In genomic region chr1:31097208-31097607, GRCm38 (mm10) we compare ENCODE assay signal across 21 mouse cellular contexts.
A peak's percentile ranks its signal among the peaks of the same experiment; 100 is the strongest.
DNase-seq lines count a peak whose midpoint lies in the region; ATAC-seq and TF ChIP-seq lines count a peak whose summit lies in the region.
"Had no signal": no experiment of that assay in that cellular context is flagged by ENCODE, and none has a peak within 500 bp of the region (broad histone marks: within the 10 kb centered on the region; RNA-seq: fewer than 3 reads in every experiment).

No protein-coding gene starts in this region.

- no peaks in the 10 kb centered on the region for H3K9me3 ChIP-seq in forebrain, postnatal 0 days (ENCODE audit: low read length)
- no peaks in the 10 kb centered on the region for H3K9me3 ChIP-seq in forebrain, embryonic 11.5 days (ENCODE audit: control insufficient read depth, low read length)
- no peaks in the 10 kb centered on the region for H3K9me3 ChIP-seq in heart, embryonic 15.5 days (replicated peaks)
- H3K9me3 ChIP-seq in intestine, postnatal 0 days (ENCODE audit: control insufficient read depth), result no peaks in the 10 kb centered on the region
- H3K9me3 ChIP-seq: embryonic facial prominence, embryonic 12.5 days; forebrain, embryonic 12.5 days; G1E; hindbrain, embryonic 15.5 days had no signal

- 86% methylated on average over 3 of the region's 3 CpGs for WGBS in forebrain, postnatal 0 days
- 90% methylated on average over 3 of the region's 3 CpGs for WGBS in forebrain, embryonic 11.5 days
- WGBS in heart, embryonic 15.5 days, result 65% methylated on average over 3 of the region's 3 CpGs
- WGBS in intestine, postnatal 0 days, result 37% methylated on average over 3 of the region's 3 CpGs

- no peak overlapping the region for H3K27ac ChIP-seq in forebrain, postnatal 0 days (ENCODE audit: low read depth, low read length)
- no peak overlapping the region for H3K27ac ChIP-seq in forebrain, embryonic 11.5 days (ENCODE audit: low read depth, low read length)
- H3K27ac ChIP-seq in heart, embryonic 15.5 days, result peak overlapping the region; percentile 16; the same call in 1 of the 2 replicates
- H3K27ac ChIP-seq in intestine, postnatal 0 days (ENCODE audit: low read depth, low read length), result peak overlapping the region; percentile 58; the same call in 1 of the 2 replicates
- H3K27ac ChIP-seq: embryonic facial prominence, embryonic 12.5 days; forebrain, embryonic 12.5 days; hindbrain, embryonic 15.5 days had no signal

- no peaks in the 10 kb centered on the region for H3K27me3 ChIP-seq in forebrain, postnatal 0 days (ENCODE audit: insufficient read depth, low read length)
- no peaks in the 10 kb centered on the region for H3K27me3 ChIP-seq in forebrain, embryonic 11.5 days (ENCODE audit: control insufficient read depth, insufficient read depth, low read length)
- no peaks in the 10 kb centered on the region for H3K27me3 ChIP-seq in heart, embryonic 15.5 days
- no peaks in the 10 kb centered on the region for H3K27me3 ChIP-seq in intestine, postnatal 0 days (replicated peaks; ENCODE audit: control insufficient read depth, insufficient read depth, low read length)
- H3K27me3 ChIP-seq: embryonic facial prominence, embryonic 12.5 days; forebrain, embryonic 12.5 days; hindbrain, embryonic 15.5 days had no signal

- TF ChIP-seq CTCF in forebrain, postnatal 0 days (IDR thresholded peaks at IDR 0.05; ENCODE audit: low read depth), result no peak
- TF ChIP-seq CTCF in intestine, postnatal 0 days (IDR thresholded peaks at IDR 0.05; ENCODE audit: low read depth), result no peak

- H3K4me3 ChIP-seq in forebrain, postnatal 0 days (ENCODE audit: low read depth, low read length), result no peak overlapping the region
- no peak overlapping the region for H3K4me3 ChIP-seq in forebrain, embryonic 11.5 days (ENCODE audit: low read depth, low read length)
- H3K4me3 ChIP-seq in heart, embryonic 15.5 days, result no peak overlapping the region
- no peak overlapping the region for H3K4me3 ChIP-seq in intestine, postnatal 0 days (ENCODE audit: low read depth, low read length)
- H3K4me3 ChIP-seq: embryonic facial prominence, embryonic 12.5 days; forebrain, embryonic 12.5 days; hindbrain, embryonic 15.5 days had no signal

- H3K4me1 ChIP-seq in forebrain, postnatal 0 days (ENCODE audit: insufficient read depth), result no peaks in the 10 kb centered on the region
- no peaks in the 10 kb centered on the region for H3K4me1 ChIP-seq in forebrain, embryonic 11.5 days (replicated peaks; ENCODE audit: control insufficient read depth, insufficient read depth, low read length)
- peaks cover 12% of the 10 kb centered on the region for H3K4me1 ChIP-seq in heart, embryonic 15.5 days (replicated peaks)
- H3K4me1 ChIP-seq in intestine, postnatal 0 days (replicated peaks; ENCODE audit: control insufficient read depth, insufficient read depth, low read length), result 0 out of 2 replicates have a peak, but pooled peaks cover 5% of the 10 kb centered on the region
- H3K4me1 ChIP-seq: forebrain, embryonic 12.5 days; hindbrain, embryonic 15.5 days had no signal

- H3K4me2 ChIP-seq in forebrain, postnatal 0 days (ENCODE audit: low read depth), result no peak overlapping the region
- no peak overlapping the region for H3K4me2 ChIP-seq in forebrain, embryonic 11.5 days (ENCODE audit: low read depth, low read length, severe bottlenecking)
- no peak overlapping the region for H3K4me2 ChIP-seq in heart, embryonic 15.5 days
- no peak overlapping the region for H3K4me2 ChIP-seq in intestine, postnatal 0 days (replicated peaks; ENCODE audit: low read depth)
- H3K4me2 ChIP-seq: embryonic facial prominence, embryonic 12.5 days; forebrain, embryonic 12.5 days; hindbrain, embryonic 15.5 days had no signal

- H3K9ac ChIP-seq in forebrain, postnatal 0 days, result no peak overlapping the region
- no peak overlapping the region for H3K9ac ChIP-seq in forebrain, embryonic 11.5 days (ENCODE audit: low read length)
- no peak overlapping the region for H3K9ac ChIP-seq in heart, embryonic 15.5 days
- no peak overlapping the region for H3K9ac ChIP-seq in intestine, postnatal 0 days (ENCODE audit: low read depth, low read length)
- H3K9ac ChIP-seq: embryonic facial prominence, embryonic 12.5 days; forebrain, embryonic 12.5 days; hindbrain, embryonic 15.5 days had no signal

- DNase-seq in forebrain, postnatal 0 days, result no peak
- DNase-seq in forebrain, embryonic 11.5 days (ENCODE audit: low spot score), result no peak
- no peak for DNase-seq in heart, adult 8-10 months (ENCODE audit: low spot score)
- peak; percentile 31 for DNase-seq in adipocyte (ENCODE audit: low spot score)
- no peak for DNase-seq in spleen, postnatal 10 days (ENCODE audit: low spot score in 2 of 2)
- DNase-seq: B cell, adult 2 months; cerebellum, adult 11-12 months; cerebellum, adult 9-10 months; cerebellum, postnatal 25 days; gastrocnemius, postnatal 36 days; heart, adult 11 months; heart, postnatal 36 days; kidney, adult 18-20 months had no signal

- ATAC-seq in forebrain, postnatal 0 days, result peak; percentile 53; the same call in 1 of the 2 replicates
- no peak for ATAC-seq in forebrain, embryonic 11.5 days (replicated peaks; ENCODE audit: low FRiP score)
- no peak for ATAC-seq in heart, embryonic 15.5 days (replicated peaks; ENCODE audit: insufficient number of reproducible peaks, insufficient read depth, low FRiP score, low read depth)
- peak; percentile 80 for ATAC-seq in intestine, postnatal 0 days
- ATAC-seq: CD4-positive, CD25-positive, alpha-beta regulatory T cell, adult 4 months; forebrain, embryonic 16.5 days had no signal

- no peaks in the 10 kb centered on the region for H3K36me3 ChIP-seq in forebrain, postnatal 0 days (ENCODE audit: insufficient read depth)
- no peaks in the 10 kb centered on the region for H3K36me3 ChIP-seq in forebrain, embryonic 11.5 days (ENCODE audit: control insufficient read depth, insufficient read depth, low read length)
- H3K36me3 ChIP-seq in heart, embryonic 15.5 days, result no peaks in the 10 kb centered on the region
- H3K36me3 ChIP-seq in intestine, postnatal 0 days (ENCODE audit: control insufficient read depth, insufficient read depth), result no peaks in the 10 kb centered on the region
- H3K36me3 ChIP-seq: embryonic facial prominence, embryonic 12.5 days; forebrain, embryonic 12.5 days; G1E; hindbrain, embryonic 15.5 days had no signal

Comparison
In these comparisons a context has a peak if more than half of its experiments do, and no peak if none do; other contexts are left out.
1. ATAC-seq: peak in forebrain, postnatal 0 days (single experiment) and intestine, postnatal 0 days (single experiment); none in forebrain, embryonic 11.5 days (single experiment) and heart, embryonic 15.5 days (single experiment).
2. H3K27ac ChIP-seq: peak in heart, embryonic 15.5 days (single experiment) and intestine, postnatal 0 days (single experiment); none in forebrain, postnatal 0 days (single experiment) and forebrain, embryonic 11.5 days (single experiment).